Mouse (Mus musculus) granulocyte monocyte progenitor cell, adult 5-6 weeks (primary cell): ENCODE data around the gene Ctcfl. TPM values are rescaled to one million over a fixed set of nuclear protein-coding genes. Genes with fewer than 3 reads are reported as not detected.

Experiments
- ATAC-seq: replicated peaks from 2 replicates; pipeline ENCODE4 v1.8.0; 2016; ENCODE audit warnings: mild to moderate bottlenecking, moderate TSS enrichment, inconsistent platforms; ENCODE audit not compliant: poor library complexity, severe bottlenecking
- total RNA-seq, 2 experiments: library from RNA; stranded (forward) in 1 of 2; stranded (reverse) in 1 of 2; fragments of 200-712, 200-1000 nt in 1 of 2; fragments of >200 nt in 1 of 2; fragmentation: Nextera tagmentation in 1 of 2; gene quantifications; 2 replicates each; pipeline ENCODE4 v1.2.3; 2014 to 2017

The Ctcfl gene
- total RNA-seq (2014; fragmentation: Nextera tagmentation), result not detected in 2 replicates
- total RNA-seq (2017), result not detected in 2 replicates

DNA sequence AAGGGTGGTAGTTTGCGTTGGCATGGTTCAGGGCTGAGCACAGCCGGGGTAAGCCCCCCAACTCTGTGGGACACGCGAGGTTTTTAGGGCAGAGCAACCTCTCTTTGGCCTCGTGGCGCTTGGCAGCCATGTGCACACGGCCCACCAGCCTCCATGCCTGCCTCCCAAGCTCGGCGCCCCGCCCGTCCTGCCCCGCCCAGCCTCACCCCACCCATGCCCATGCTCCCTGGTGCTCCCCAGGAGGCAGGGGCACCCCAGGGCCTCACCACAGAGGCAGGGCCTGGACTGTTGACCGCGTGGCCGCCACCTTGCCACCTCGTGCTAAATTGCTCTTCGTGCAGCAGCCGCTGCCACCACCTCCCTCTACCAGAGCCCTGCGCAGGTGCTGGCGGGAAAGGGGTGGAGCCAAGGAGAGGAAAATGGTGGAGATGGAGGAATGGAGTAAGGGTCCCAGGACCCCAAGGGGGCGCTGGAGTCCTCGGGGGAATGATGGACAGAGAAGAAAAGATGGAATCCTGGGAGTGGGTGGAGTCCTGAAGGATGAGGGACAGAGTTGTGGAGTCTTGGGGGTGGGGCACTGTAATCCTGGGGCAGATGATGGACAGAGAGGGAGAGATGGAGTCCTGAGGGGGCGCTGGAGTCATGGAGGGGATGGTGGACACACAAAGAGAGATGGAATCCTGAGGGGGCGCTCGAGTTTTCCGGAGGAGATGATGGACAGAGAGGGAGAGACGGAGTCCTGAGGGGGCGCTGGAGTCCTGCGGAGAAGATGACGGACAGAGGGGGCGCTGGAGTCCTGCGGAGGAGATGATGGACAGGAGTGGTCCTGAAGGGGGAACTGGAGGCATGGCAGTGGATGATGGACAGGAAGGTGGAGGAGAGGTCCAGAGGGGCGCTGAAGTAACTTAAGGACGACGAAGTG lies at the start of gene Ctcfl:
TSS of gene Ctcfl (minus strand) at position 503 of the 922 bp plus-strand sequence.
- 0 out of 2 replicates have a peak, but pooled peaks have one; percentile 21 for ATAC-seq

DNA sequence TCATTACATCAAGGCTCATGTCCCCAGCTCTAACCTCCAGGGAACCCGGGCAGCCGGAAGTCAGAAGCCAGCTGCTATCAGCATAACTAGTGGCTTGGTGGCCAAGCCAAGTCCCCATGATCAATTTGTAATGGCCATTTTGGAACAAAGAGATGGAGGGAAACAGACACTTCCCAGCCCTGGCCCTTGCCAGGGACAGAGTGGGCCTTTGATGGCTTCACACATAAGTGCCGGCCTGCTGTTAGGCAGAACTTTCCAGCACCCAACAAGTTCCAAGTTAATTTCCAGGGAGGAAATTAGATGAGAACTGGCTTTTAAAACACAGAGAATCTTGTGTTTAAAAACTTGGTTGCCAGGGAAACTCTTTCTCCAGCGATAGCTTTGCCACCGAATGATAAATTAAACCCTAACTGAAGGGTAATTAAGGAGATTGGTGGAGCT lies 49.1 kb upstream of the Ctcfl start:
- ATAC-seq, result no peak

DNA sequence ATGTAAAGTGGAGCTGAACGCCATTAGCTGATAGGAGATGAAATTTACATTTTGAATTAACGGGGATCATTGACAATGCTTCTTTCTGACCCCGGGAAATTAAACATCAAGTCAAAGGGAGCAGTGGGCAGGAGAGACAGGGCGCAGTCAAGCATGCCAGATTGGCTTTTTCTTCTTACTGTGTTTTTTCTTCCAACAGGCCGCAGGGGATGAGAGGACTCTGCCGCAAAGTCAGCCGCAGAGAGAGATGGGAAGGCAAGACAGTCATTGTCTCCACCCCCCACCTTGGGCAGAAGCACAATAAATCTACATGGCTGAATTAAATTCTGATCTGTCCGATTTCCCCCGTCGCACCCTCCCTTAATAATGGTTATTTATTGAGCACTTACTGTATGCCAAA lies 46.0 kb upstream of the Ctcfl start:
- no peak for ATAC-seq

DNA sequence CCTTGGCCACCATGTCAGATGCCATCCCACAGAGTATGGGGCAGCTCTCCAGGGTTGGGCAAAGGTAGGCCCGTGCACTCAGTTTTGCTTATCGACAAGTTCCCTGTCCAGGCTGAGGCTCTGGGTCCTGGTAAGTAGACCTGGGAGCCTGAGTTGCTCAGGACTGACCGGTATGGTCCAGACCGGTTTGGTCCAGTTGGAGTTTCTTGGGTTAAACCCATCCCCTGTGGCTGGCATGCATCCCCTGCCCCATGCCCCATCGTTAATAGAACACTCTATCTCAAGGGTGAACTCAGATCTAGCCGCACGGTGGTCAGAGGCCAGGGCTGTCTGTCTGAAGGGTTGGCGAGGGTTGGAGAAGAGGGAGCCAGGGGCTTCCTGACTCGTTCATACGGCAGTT lies 45.6 kb upstream of the Ctcfl start:
- ATAC-seq, result no peak

DNA sequence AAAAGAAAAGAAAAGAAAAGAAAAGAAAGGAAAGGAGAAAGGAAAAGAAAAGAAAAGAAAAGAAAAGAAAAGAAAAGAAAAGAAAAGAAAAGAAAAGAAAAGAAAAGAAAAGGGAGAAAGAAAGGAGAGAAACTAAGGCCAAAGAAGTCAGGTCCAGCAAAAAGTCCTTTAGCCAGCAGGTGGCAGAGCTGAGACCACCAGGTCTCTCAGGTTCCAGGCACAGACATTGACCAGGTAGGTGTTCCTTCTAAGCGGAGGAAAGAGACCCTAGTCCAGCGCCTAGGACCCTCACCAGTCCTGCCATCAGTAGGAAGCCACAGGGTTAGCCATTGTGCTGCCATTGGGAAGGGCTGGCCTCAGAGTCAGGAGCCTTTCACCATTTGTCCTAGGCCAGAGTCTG lies 45.0 kb upstream of the Ctcfl start:
- ATAC-seq, result peak; percentile 54; the same call in 1 of the 2 replicates

DNA sequence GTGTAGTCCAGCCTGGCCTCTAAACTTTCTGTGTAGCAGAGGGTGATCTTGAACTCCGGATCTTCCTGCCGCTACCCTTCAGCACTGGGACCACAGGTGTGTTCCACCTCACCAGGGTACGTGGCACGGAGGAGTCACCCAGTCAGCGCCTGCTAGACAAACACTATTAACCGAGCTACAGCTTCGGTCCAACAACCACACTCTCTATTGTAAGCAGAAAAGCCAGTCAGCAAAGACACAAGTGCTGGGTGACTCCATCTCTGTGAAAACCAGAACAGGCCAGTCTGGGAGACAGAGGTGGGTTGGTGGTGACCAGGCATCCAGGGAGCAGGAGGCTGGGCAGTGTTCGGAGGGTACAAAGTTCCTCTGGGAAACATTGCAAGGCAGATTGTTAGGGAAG lies 44.1 kb upstream of the Ctcfl start:
- ATAC-seq, result no peak

DNA sequence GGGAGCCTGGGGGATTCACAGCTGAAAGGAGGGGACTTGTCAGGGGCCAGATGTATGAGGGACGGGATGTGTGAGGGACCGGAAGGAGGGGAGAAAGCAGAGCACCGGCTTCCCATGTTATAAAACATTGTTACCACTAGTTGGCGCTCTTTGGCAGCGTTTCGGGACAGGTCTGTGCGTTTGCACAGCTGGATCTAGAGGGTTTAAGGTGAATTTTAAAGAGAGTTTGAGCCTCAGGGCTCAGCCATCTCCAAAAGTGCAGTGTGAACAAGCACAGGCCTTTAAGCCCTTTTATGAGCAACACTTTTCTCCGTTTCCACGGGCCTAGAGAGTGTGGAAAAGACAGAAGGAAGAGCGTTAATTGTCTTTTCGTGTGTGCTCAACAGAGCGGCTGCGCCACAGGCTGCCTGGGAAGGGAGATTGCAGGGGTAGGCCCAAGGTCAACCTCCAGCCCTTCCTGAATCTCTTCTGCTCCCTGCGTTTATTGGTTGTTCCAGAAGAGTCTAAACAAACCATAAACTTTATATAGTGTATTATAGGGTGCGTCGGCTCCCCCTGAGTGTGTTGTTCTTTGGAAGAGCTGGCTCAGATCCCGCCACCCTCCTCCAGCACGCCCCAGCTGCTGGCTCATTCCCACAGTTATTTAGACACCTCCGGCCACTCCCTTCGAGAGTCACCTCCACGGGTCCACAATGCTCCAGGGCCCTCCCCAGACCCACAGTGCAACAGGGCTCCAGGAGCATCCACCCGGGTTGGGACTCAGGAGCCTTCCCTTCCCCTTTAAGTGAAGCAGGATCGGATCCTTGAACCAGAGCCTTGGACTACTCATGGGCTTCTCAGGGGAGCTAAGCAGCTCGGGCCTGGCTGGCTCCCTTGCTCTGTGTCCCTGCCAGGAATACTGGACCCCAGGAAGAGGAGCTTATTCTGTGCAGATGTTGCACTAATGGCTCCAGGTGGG lies 40.3 kb upstream of the Ctcfl start:
- peak; percentile 92 for ATAC-seq

DNA sequence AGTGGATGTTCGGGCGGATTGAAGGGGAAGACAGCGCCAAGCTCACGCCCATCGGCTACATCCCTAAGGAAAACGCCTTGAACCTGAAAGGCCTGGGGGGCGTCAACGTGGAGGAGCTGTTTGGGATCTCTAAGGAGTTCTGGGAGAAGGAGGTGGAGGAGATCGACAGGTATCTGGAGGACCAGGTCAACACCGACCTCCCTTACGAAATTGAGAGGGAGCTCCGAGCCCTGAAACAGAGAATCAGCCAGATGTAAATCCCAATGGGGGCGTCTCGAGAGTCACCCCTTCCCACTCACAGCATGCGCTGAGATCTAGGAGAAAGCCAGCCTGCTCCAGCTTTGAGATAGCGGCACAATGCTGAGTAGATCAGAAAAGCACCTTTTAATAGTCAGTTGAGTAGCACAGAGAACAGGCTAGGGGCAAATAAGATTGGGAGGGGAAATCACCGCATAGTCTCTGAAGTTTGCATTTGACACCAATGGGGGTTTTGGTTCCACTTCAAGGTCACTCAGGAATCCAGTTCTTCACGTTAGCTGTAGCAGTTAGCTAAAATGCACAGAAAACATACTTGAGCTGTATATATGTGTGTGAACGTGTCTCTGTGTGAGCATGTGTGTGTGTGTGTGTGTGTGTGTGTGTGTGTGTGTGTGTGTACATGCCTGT lies 39.2 kb upstream of the Ctcfl start:
- no peak for ATAC-seq

DNA sequence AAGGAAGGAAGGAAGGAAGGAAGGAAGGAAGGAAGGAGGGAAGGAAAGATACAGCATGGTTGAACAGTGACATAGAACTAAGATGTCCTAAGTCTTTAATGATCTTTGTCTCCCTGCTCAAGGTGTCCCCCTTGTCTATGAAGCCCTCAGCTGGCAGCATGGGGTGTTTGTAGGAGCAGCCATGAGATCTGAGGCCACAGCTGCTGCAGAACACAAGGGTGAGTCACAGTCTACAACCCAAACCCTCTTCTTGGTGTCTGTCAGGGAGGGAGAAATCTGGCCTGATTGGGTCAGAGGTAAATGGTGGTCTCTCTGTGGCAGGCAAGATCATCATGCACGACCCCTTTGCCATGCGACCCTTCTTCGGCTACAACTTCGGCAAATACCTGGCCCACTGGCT lies 38.5 kb upstream of the Ctcfl start:
- ATAC-seq, result no peak

DNA sequence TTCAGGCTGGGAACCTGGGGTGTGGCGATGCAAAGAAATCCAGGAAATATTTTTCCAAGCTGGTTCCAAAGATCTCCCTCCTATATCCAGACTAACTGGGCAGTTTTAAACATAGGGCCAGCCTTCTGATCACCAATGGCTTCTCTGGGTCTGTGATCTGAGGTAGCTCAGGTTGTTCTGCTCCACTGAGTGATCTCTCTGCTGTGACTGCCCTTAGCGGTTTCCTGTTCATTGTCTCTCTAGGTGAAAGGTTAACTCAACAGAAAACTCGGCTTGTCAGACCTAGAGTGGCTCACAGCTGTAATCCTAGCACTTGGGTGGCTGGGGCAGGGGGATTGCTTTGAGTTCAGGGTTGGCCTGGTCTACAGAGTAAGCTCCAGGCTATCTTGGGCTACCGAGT lies 38.1 kb upstream of the Ctcfl start:
- ATAC-seq, result no peak

DNA sequence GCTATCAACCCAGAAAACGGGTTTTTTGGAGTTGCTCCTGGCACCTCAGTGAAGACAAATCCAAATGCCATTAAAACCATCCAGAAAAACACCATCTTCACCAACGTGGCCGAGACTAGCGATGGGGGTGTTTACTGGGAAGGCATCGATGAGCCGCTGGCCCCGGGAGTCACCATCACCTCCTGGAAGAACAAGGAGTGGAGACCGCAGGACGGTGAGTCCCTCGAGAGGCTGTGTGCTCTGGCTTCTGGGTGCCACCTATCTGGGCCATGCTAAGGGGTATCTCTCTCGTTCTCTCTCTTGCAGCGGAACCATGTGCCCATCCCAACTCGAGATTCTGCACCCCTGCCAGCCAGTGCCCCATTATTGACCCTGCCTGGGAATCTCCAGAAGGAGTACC lies 37.6 kb upstream of the Ctcfl start:
- no peak for ATAC-seq

DNA sequence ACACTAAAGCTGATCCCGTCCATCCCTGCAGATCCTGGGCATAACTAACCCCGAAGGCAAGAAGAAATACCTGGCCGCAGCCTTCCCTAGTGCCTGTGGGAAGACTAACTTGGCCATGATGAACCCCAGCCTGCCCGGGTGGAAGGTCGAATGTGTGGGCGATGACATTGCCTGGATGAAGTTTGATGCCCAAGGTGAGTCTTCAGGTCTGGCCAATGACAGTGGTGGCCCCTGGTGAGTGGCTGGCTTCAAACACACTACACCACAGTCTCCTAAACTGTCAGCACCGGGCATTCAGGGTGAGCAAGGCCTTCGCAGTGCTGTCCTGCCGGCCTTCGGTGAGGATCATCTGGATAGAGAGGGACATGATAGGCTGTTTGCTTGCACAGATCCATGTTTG lies 36.6 kb upstream of the Ctcfl start:
- ATAC-seq, result no peak

DNA sequence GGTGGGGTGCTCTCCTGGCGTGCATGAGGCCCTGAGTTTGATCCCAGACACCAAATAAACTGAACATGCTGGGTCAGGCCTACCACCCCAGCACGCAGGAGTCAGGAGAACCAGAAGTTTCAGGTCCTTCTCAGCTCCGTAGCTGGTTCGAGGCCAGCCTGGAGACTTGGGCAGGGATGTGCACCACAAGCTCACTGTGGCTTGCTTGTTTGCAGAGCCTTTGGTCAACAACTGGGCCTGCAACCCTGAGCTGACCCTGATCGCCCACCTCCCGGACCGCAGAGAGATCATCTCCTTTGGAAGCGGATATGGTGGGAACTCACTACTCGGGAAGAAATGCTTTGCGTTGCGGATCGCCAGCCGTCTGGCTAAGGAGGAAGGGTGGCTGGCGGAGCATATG lies 35.6 kb upstream of the Ctcfl start:
- ATAC-seq, result no peak

DNA sequence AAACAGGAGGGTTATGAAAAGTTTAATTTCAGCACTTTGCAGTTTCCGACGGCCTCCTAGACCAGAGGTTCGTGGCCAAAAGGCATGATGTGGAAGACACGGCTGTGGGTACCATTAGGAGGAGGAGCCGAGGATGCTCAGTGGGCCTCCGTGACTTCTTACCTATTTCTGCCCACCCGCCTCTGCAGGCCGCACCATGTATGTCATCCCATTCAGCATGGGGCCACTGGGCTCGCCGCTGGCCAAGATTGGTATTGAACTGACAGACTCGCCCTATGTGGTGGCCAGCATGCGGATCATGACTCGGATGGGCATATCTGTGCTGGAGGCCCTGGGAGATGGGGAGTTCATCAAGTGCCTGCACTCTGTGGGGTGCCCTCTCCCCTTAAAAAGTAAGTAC lies 35.2 kb upstream of the Ctcfl start:
- no peak for ATAC-seq

DNA sequence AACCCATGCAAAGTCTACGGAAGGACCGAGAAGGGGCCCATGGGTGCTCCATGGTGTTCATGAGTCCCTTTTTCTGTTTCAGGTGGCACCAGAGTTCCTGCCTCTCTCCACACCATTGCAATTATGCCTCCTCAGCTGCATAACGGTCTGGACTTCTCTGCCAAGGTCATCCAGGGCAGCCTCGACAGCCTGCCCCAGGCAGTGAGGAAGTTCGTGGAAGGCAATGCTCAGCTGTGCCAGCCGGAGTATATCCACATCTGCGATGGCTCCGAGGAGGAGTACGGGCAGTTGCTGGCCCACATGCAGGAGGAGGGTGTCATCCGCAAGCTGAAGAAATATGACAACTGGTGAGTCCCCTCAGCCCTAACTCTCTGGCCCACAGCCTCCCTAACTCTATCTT lies 33.9 kb upstream of the Ctcfl start:
- ATAC-seq, result no peak

DNA sequence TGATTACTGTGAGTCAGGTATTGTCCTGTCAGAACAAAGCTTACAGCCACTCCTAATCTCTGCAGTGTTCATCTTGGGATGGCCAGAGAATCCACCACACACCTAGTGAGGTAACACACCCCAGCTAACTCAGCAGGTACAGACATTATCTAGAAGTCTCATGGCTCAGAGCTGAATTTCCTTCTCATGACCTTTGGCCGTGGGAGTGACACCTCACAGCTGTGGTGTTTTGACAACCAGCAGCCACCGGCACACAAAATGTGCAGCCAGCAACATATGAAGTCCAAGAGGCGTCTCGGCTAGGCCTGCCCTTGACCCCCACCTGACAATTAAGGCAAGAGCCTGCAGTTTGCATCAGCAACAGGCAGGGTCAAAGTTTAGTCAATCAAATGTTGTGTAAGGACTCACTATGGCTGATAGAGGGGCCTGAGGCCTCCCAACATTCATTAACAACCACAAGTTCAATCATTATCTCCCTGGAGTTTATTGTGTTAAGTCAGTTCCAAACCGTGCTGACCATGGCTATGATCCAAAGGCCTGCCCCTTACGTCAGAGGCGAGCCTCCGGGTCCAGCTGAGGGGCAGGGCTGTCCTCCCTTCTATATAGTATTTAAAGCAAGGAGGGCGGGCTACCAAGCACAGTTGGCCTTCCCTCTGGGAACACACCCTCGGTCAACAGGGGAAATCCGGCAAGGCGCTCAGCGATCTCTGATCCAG lies 33.3 kb upstream of the Ctcfl start, which contains the start of gene Pck1:
TSS of gene Pck1 (plus strand) at position 613 of the 716 bp plus-strand sequence.
- ATAC-seq, result no peak

DNA sequence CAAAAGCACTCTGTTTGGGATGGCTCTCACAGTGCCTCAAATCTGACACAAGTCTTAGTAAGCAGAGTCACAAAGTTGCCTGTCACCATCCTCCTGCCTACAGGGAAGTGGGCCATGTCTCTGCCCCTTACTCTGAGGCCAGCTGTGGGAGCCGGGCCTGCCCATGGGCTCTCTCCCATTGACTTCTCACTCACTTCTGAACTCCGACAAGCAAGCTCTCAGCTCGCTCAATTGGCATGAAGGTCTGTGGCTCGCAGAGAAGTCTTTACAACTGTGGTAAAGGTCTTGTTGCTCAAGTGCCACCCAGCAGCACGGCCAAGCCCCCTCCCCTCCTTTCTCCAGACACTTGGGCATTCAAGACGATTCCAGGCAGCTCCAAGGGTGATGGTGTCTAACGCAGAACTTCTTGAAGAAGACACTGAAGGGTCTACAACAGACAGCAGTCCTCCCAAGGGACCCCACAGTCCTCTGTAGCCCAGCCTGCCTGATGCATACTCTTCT lies 32.5 kb upstream of the Ctcfl start:
- no peak for ATAC-seq

DNA sequence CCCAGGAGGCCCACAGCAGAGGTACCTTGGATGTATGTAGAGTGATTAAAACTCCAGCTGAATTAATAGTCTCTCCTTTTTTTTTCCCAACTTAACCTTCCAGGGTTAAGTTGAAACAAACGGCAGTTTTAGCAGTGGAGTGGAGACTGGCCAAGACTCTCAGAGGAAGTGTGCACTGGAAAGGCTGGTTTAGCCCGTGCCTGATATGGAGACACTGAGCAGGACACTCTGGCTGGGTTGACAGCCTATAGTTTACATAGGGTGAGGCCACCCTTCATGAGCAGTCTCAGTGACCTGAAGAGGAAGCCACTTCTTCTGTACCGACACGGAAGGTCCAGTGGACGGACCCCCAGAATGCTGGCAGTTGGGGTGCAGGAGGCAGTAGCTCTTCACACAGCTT lies 32.0 kb upstream of the Ctcfl start:
- no peak for ATAC-seq

DNA sequence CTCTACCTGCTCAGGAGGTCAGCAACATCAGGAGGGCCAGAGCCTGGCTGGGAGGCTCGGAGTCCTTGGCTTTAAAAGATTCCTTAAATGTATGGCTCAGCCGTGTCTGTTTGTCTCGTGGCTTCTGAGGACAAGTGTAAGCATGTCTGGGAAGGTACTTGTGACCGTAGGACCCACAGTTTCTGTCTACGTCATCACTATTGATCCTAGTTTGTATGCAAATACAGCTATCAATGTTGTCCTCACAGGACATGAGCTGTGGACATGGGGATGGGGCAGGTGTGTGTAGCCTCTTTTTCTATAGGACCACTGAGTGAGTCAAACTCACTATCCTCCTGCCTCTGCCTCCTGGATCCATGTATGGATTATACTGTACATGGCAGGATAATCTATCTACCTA lies 28.7 kb upstream of the Ctcfl start:
- ATAC-seq, result no peak

DNA sequence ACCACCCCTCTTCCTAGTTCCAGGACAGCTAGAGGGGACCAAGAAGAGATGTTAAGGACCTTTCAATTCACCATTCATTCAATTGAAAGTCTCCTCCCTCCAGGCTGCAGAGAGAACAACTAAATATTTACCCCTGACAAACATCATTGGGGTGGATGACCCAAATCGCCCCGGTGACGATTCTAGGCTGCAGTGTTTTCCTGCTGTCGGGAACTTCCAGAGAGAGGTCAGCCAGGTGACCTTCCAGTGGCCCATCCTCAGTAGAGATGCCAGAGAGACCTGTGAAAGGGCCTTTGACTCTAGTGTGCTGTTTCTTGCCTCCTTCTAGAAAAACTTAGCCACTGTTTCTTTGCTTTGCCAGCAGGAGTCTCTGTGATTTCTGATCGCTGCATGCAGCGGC lies 27.4 kb upstream of the Ctcfl start:
- no peak for ATAC-seq
